Mouse (Mus musculus): ENCODE measurements around the gene S100a3.

- no peak for TF ChIP-seq CTCF (IDR thresholded peaks at IDR 0.05; ENCODE audit: extremely low read depth, insufficient read depth, low read length)
- no peak for TF ChIP-seq POLR2A (IDR thresholded peaks at IDR 0.05; ENCODE audit: extremely low read depth, insufficient read depth, low read length)
Observed at GRCm38 (mm10) chr3:90611494-90611893, 51.1 kb downstream of the S100a3 start.

Measured in cortical plate, adult 2 months (tissue).